In genomic region chr4:129822324-129822723, GRCm38 (mm10) we compare ENCODE assay signal across 9 mouse cellular contexts. TPM values are rescaled to one million over a fixed set of nuclear protein-coding genes. Genes with fewer than 3 reads are reported as not detected.
DNase-seq lines count a peak whose midpoint lies in the region; ATAC-seq and TF ChIP-seq lines count a peak whose summit lies in the region.
"Had no signal": no experiment of that assay in that cellular context is flagged by ENCODE, and none has a peak within 500 bp of the region (broad histone marks: within the 10 kb centered on the region; RNA-seq: fewer than 3 reads in every experiment).

No protein-coding gene starts in this region.

- H3K27ac ChIP-seq in gastrocnemius, adult 2 months = peak overlapping the region; percentile 99
- H3K27ac ChIP-seq in bone marrow macrophage, adult 2 months (ENCODE audit: insufficient read depth, low read depth, low read length) = no peak overlapping the region
- H3K27ac ChIP-seq in hindbrain, embryonic 14.5 days = no peak overlapping the region
- no peak overlapping the region for H3K27ac ChIP-seq in midbrain, embryonic 11.5 days (ENCODE audit: low read depth, low read length)

- H3K4me2 ChIP-seq in hindbrain, embryonic 14.5 days (replicated peaks) = peak overlapping the region; percentile 85
- H3K4me2 ChIP-seq in midbrain, embryonic 11.5 days = peak overlapping the region; percentile 72

- peak overlapping the region; percentile 50; the same call in 1 of the 2 replicates for H3K9ac ChIP-seq in hindbrain, embryonic 14.5 days
- H3K9ac ChIP-seq in midbrain, embryonic 11.5 days (ENCODE audit: low read length) = peak overlapping the region; percentile 94; the same call in 1 of the 2 replicates

- 54% methylated on average over 3 of the region's 3 CpGs for WGBS in hindbrain, embryonic 14.5 days
- 79% methylated on average over 3 of the region's 3 CpGs for WGBS in midbrain, embryonic 11.5 days

- no peak for TF ChIP-seq CTCF in gastrocnemius, adult 2 months (IDR thresholded peaks at IDR 0.05)
- TF ChIP-seq CTCF in bone marrow macrophage, adult 2 months (IDR thresholded peaks at IDR 0.05; ENCODE audit: low read depth, low read length) = no peak

- no peak for ATAC-seq in hindbrain, embryonic 14.5 days (ENCODE audit: low FRiP score)
- ATAC-seq in midbrain, embryonic 11.5 days (ENCODE audit: low FRiP score) = no peak

- H3K4me3 ChIP-seq in gastrocnemius, adult 2 months = peak overlapping the region; percentile 83
- H3K4me3 ChIP-seq in bone marrow macrophage, adult 2 months (ENCODE audit: insufficient read depth, low read length) = peak overlapping the region; percentile 80
- H3K4me3 ChIP-seq in hindbrain, embryonic 14.5 days (replicated peaks; ENCODE audit: low read length) = peak overlapping the region; percentile 80
- no peak overlapping the region for H3K4me3 ChIP-seq in midbrain, embryonic 11.5 days (ENCODE audit: low read depth, low read length)

- intact Hi-C loops in gastrocnemius, adult 2 months (cut with DNase I) = loop anchor here (5.0 kb wide), 1 partner anchor 80 kb away; the partner anchor contains the start of gene Khdrbs1

- no peaks in the 10 kb centered on the region for H3K27me3 ChIP-seq in hindbrain, embryonic 14.5 days (ENCODE audit: control insufficient read depth, insufficient read depth, low read length)
- no peaks in the 10 kb centered on the region for H3K27me3 ChIP-seq in midbrain, embryonic 11.5 days (ENCODE audit: control insufficient read depth, insufficient read depth, low read length)

- DNase-seq in gastrocnemius, adult 2 months = peak; percentile 29
- DNase-seq in gastrocnemius, postnatal 10 days = no peak
- no peak for DNase-seq in hindbrain, embryonic 14.5 days (ENCODE audit: low spot score)
- DNase-seq in midbrain, embryonic 11.5 days (ENCODE audit: low spot score, missing footprints) = no peak
- DNase-seq in frontal cortex, postnatal 14 days (ENCODE audit: low spot score in 2 of 2) = no peak
- no peak for DNase-seq in adrenal gland, adult 18-20 months (ENCODE audit: low spot score in 2 of 2)
- no peak for DNase-seq in left cerebral cortex, adult 18-20 months (ENCODE audit: low spot score in 2 of 2)
- DNase-seq: kidney, adult 2 months had no signal

- no peaks in the 10 kb centered on the region for H3K36me3 ChIP-seq in hindbrain, embryonic 14.5 days (replicated peaks; ENCODE audit: control insufficient read depth, insufficient read depth)
- H3K36me3 ChIP-seq in midbrain, embryonic 11.5 days (ENCODE audit: control insufficient read depth, insufficient read depth, low read length) = no peaks in the 10 kb centered on the region

- H3K4me1 ChIP-seq in bone marrow macrophage, adult 2 months (ENCODE audit: control insufficient read depth, insufficient read depth, low read length) = peaks cover 49% of the 10 kb centered on the region
- peaks cover 17% of the 10 kb centered on the region for H3K4me1 ChIP-seq in hindbrain, embryonic 14.5 days (replicated peaks; ENCODE audit: control insufficient read depth, insufficient read depth, low read length)
- H3K4me1 ChIP-seq in midbrain, embryonic 11.5 days (ENCODE audit: control insufficient read depth, insufficient read depth, low read length) = peaks cover 18% of the 10 kb centered on the region

- TF ChIP-seq POLR2A in bone marrow macrophage, adult 2 months (IDR thresholded peaks at IDR 0.05; ENCODE audit: borderline replicate concordance, low read depth, low read length) = no peak

- H3K9me3 ChIP-seq in hindbrain, embryonic 14.5 days (ENCODE audit: control insufficient read depth, low read length) = no peaks in the 10 kb centered on the region
- H3K9me3 ChIP-seq in midbrain, embryonic 11.5 days (ENCODE audit: control insufficient read depth, low read length) = no peaks in the 10 kb centered on the region

RNA-seq across cellular contexts. Expression of gene Ptp4a2, which starts 11.3 kb away (rescaled TPM):
- 100 to 1,000 TPM; 569 to 658 TPM for total RNA-seq in gastrocnemius, adult 2 months (2021)
- 100 to 1,000 TPM; 572 to 625 TPM for total RNA-seq in gastrocnemius, postnatal 10 days (2021)
- 365 TPM in 2 replicates for polyA plus RNA-seq in bone marrow macrophage, adult 2 months (2012; ENCODE audit: insufficient read depth, insufficient read length, missing spikeins)
- 199 and 211 TPM in 2 replicates for polyA plus RNA-seq in hindbrain, embryonic 14.5 days (2014; fragmentation: Nextera tagmentation; extraction: Ambion mirVana)
- 368 TPM in 2 replicates for polyA plus RNA-seq in midbrain, embryonic 11.5 days (2014; fragmentation: Nextera tagmentation; extraction: Ambion mirVana)
- 100 to 1,000 TPM; 291 to 386 TPM for total RNA-seq in adrenal gland, adult 18-20 months (2021)
- total RNA-seq in left cerebral cortex, adult 18-20 months (2021) = 100 to 1,000 TPM; 137 to 141 TPM
